Mouse (Mus musculus) T-helper 2 cell (primary cell): Measurements from ENCODE around the gene St6gal1.

ENCODE experiments used
- in situ Hi-C: fragments of 300-600 bp; cut with MboI, MseI; formaldehyde crosslinking; loops from one replicate; pipeline ENCODE4 v1.15.1; 2025; ENCODE audit warnings: high pct_unique_total_duplicates

Gene St6gal1

DNA sequence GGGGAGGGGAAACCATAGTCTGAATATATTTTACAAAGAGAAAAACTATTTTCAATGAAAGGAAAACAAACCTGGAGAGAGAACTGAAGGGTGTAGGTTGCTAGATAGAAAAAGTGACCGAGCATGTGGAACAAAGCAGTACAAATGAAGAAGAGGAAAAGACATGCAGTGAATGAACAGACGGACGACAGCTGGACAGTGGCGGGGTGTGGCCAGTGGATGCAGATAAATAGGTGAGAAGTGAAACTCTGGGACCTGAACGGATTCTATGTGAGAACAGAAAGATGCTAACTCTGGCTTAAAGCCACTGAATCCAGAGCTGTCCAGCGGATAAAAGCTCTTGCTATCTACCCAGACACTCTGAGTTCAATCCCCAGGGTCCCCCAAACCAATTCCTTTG, 25.2 kb downstream of the St6gal1 start:
- in situ Hi-C loops = no loop called here

DNA sequence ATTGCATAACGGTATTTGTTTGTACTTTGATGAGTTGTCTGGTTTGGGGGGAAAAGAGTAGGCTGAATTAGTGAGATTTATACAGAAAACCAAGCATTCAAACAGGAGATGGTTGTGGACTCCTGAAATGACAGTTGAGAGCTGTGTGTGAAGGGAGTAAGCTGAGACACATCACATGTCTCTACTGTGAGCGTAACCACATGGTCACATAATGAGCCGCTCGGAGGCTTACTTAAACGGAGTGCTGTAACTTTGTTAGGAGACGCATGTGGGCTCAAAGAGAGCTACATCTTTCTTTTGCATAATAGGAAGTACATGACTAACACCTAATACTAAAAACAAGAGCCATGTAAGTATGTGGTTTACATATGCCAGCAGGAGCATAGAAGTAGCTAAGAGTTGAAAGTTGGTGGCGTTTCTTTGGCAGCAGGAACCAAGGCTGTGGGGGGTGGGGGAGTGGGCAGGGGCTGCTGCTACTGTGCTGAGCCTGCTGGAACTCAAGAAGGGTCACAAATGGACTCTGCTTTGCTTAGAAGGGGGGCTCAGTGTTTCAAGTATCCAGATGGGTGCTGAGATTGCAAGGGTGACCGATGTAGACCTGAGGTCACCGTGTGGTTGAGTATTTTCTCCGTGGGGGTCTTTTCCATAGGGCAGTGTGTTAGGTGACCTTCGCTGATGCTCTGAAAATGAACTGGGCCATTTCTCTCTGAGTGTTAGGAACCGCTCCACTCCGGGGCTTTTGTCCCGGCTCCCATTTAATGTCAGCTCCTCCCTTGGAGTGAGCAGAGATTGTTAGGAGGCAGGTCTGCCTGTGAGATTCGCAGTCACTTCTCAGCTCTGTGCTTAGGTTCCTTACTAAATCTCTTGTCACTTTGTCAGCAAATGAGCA, 26.3 kb downstream of the St6gal1 start:
- in situ Hi-C loops = no loop called here

DNA sequence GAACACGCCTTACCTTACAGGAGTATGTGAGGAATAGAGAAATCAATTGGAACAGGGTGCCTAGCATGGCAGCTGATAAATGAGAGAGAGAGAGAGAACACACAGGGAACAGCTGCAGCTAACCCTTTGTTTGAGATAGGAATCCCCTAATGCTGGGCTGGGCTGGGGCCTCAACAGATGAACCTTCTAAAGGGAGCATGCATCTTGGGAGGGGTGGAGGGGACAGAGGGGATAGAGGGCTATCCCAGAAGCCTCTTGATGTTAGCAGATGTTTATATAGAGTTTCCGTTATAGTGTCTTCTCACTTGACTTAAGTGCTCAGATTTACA, 26.9 kb downstream of the St6gal1 start:
- in situ Hi-C loops = no loop called here

DNA sequence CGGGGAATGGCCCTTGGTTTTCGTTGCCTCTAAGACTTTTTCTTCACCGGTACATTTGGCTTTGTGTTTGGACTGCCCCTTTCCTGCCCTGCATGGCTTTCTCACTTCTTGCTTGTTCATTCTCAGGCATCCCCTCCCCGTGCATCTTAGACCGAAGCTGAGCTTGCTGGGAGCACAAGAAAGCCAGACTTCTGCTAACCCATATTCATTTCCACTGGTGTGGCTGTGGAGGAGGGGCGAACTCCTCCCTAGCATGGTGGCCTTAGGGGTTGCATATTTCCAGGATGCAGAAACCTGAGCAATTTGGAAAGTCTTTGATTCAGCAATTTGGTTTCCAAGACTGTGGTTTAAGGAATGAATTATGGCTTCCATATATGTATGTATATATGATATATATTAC, 29.1 kb downstream of the St6gal1 start:
- in situ Hi-C loops = no loop called here

DNA sequence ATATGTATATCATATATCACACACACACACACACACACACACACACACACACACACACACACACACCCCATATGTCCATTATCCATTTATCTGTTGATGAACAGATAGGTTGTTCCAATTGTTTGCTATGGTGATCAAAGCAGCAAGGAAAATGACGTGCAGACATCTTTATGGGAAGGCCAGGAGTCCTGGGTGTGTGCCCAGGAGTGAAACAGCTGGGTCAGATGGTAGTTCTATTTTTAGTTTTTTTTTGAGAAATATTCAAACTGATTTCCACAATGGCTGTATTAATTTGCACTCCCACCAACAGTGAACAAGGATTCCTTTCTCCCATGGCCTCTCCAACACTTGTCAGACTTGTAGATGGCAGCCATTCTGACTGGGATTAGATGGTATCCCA, 29.5 kb downstream of the St6gal1 start:
- in situ Hi-C loops = no loop called here

DNA sequence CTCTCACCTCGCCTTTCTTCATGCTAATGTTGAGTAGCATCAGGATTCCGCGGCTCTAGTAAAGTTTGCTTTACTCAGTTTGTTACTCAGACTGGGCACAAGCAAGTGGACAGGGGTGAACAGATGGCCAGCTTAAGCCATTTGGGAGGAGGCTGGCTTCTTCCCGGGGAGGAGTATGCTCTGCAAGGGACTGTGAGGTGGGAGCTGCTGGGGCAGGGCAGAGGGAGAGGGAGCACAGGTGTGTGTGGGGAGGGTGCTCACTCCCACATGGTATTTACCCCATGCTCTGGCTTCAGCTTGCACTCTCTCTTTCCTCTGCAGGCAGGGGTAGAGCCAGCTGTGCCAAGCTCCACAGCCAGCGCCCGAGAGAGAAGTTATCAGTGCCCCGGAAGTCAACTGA, 32.1 kb downstream of the St6gal1 start:
- in situ Hi-C loops = no loop called here

DNA sequence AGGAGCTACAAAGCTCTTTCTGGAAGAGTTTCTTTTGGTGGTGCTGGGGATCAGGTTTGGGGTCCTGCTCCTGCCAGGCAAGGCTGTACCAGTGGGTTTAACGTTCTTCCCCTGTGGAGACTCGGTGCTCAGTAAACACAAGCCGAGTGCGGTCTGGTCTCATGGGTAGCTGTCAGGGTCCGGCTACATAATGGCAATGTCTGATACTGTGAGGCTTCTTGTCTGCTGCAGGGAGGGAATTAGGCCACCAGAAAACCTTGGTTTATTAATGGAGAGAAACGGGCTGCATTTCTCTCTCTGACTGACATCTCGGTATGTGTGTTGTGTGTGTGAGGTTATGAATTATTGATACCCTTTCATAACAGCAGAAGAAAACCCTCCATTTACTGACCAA, 33.9 kb downstream of the St6gal1 start:
- in situ Hi-C loops = no loop called here

DNA sequence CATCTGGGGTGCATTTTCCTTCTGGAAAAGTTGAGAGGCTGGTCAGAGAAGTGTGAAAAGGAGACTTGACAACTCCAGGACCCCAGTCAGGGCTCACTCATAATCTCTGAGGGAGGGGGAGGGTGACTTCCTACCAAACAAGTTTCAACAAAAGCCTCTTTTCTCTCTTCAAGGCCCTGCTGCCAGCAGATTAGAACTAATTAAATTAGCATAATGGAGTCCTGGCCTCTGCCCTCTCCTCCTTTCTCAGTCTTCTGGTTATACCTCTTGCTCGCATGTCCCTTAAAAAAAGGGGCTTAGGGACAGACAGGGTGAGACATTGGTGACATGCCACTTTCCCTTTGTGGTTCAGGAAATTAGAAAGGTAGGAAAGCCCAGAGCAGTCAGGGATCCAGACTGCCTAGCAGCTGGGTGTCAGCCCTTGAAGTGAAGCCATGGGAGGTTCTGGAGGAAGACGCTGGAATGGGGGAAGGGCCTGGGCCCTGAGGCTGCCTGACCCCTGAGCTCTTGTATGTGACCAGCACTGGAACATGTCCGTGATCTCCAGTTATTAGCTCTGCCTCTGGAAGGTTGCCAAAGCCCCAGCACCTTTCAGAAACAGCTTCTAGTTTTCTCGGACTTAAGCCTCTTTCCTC, 34.4 kb downstream of the St6gal1 start:
- in situ Hi-C loops = no loop called here

DNA sequence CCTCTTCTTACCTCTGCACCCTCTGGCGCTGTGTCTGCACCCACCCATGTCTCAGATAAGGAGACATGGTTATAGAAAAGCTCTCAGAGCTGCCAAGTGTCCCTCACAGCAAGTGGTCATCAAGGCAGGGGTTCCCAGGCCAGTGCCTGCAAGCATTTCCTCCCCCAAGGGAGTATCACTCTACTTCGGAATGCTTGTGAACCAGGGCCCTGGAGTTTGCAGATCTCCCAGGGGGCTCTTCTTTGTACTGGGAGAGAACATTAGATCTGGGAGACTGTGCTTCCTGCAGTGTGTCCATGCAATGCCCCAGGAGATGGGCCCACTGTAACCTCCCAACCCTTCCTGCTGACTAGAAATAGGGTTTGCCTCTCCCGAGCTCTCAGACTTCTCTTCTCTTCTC, 35.0 kb downstream of the St6gal1 start:
- in situ Hi-C loops = no loop called here

DNA sequence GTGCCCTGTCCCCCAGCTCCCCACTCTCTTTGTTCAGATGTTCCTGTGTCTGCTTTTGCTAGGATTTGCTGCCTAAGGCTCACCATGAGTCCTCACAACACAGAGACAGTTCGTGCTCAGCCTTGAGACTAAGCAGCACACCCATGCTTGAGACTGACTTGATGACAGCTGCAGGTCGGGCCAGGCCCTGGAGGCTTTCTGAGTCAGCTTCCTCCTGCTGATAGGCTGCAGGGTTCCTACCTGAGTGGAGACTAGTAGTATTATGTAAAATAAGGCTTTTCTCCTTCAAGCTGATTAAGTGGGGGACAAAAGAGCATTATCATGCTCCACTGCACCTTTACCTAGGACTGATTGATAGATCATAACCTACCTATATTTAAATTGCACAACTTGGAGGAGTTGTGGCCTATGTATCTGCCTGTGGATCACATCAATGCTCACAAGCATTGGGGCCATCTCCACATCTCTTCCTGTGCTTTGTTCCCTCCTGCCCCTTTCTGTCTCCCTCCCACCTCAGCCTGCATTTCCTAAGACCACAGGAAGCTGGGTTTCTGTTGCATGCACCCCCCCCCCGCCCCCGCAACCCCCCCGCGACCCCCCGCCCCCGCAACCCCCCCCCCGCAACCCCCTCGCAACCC, 37.7 kb downstream of the St6gal1 start:
- in situ Hi-C loops = no loop called here

DNA sequence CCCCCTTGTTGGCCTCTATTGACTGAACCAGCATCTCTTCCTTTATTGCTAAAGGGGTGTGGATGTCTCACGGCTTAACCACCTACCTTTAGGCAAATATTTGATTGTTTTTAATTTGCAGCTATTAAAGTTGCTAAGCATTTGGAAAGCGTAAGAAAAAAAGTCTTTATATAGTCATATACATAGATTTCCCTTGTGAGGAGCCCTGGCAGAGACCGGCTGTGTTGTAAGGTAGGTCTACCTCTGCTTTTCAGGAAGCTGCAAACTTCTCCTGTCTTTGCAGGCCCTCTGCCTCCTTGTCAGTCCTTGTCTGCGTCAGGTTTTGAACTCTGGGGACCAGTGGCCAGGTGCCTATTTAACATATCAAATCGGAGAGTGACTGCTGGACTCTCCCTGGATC, 38.3 kb downstream of the St6gal1 start:
- in situ Hi-C loops = no loop called here

DNA sequence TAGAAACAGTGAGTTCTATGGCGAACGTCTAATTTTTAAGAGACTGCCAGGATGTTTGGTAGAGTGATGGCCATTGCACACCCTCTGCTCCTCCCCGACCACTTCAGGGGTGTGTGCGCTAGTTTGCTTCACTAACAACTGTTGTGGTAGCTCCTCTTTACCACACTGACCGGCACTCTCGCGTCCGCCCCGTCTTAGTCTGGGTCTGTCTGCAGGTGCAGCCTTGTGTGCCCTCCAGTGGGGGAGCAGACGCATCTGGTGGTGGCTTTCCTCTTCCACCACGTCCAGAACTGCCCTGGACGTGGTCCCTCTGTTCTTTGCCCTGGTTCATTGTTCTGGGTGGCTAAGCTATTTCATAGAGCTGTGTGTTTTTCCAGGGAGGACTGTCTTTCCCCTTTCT, 40.5 kb downstream of the St6gal1 start:
- in situ Hi-C loops = loop anchor here (5.0 kb wide), 1 partner anchor 33 kb away; no protein-coding TSS in a partner anchor

DNA sequence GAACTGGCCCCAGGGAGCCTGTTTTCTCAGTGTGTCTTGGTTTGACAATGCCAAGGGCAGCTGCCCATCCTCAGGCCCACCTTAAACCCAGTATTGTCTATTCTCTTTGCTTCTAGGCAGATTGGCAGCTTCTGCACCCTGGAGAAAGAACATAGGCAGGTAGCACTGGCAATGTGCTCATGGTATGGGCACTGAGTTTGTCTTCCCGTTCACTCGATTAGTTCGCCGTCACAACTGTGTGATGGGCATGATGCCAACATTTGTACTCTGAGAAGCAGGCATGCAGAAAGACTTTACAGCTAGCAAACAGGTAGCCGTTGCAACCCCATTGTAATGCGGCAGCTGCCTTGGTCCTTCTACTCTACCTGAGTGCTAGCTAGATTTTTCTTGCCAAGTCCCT, 40.9 kb downstream of the St6gal1 start:
- in situ Hi-C loops = loop anchor here (5.0 kb wide), 1 partner anchor 33 kb away; no protein-coding TSS in a partner anchor

DNA sequence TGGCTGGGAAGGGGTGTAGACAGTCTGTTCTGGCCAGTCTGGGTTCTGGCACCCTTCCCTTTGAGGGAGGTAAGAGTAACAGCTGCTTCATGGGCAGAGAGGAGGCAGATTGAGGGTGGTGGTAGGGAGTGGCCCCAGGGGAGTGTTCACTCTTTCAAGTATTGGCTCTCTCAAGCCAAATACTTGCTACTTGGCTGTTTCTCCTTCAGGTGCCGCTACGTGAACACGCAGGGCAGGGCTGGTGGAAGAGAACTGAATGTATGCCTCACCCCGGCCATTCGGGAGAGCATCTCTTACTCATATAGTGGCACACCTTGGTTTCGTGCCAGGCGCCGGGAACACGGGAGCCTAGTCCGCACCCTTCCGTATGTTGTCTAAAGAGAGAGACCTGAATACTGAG, 41.8 kb downstream of the St6gal1 start:
- in situ Hi-C loops = loop anchor here (5.0 kb wide), 1 partner anchor 34 kb away; no protein-coding TSS in a partner anchor

DNA sequence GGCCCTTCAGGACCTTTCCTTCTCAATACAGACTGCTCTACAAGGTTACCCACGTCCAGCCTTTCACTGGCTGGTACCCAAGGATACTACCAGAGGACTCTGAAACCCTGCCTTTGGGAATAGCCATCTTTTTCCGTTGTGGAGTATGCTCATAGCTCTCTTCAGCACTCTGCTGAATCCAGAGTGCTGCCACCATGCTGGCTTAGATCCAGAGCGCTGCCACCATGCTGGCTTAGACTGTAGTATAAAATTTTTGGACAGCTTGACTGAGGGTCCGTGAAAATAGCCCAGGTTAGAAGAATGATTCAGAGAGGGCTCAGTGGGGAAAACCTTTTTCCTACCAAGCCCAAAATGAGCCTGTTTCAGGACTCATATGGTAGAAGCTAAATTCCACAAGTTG, 42.4 kb downstream of the St6gal1 start:
- in situ Hi-C loops = loop anchor here (5.0 kb wide), 1 partner anchor 35 kb away; no protein-coding TSS in a partner anchor

DNA sequence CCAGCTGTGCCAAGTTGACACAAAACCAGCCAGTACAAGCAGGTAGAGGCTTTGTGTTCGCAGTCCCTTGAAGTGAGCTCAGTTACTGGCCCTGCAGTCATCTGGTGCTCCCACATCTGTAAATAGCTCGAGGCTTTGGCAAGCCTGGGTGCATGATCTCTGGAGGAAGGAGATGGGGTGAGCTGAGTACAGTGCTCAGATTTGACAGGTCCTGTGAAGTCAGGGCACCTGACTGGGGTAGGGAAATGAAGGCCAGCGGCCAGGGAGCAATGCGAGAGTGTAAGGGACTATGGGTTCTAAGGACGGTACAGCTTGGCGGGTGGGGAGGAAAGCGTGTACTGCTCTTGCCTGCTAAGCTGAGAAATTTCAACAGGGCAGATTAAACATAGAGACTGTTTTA, 43.7 kb downstream of the St6gal1 start:
- in situ Hi-C loops = loop anchor here (5.0 kb wide), 1 partner anchor 36 kb away; no protein-coding TSS in a partner anchor

DNA sequence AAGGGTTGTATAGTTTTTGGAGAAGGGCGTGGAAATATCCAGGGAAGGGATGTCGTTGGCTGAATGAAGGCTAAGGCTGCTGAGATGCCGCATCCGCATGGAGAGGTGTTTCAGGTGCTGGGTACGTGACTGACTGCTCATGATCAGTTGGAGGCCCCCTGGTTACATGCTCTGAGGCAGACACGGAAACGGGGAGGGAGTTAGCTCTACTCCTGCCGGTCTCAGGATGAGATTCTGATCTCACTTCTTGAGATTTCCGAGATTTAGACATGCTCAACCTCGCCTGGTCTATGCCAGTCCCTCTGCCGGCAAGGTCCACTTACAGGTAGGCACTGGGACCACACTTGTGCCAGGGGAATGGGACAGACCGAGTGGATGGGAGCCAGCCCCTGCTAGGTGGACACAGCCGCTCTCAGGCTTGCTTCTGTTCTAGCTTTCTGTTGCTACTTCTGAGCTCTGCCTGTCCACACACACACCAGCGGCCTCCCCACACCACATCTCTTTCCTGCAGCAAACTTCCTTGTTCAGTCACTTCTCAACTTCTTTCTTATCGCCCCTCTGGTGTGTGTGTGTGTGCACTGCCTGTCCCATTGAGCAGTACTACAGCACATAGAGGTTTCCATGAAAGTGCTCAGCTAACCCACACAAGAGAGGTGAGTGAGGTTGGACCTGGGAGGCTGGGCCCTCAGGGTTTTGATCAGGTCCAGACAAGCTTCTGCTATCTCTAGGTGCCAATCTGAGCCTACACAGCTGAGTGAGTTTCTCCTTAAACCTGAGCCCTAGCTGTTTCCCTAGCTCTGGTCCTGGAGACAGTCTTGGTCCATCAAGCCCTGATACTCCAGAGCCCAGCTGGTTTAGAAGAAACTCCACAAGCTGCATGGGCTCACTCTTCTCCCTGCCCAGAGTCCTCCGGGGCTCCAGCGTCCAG, 44.8 kb downstream of the St6gal1 start:
- in situ Hi-C loops = loop anchor here (5.0 kb wide), 1 partner anchor 37 kb away; no protein-coding TSS in a partner anchor

DNA sequence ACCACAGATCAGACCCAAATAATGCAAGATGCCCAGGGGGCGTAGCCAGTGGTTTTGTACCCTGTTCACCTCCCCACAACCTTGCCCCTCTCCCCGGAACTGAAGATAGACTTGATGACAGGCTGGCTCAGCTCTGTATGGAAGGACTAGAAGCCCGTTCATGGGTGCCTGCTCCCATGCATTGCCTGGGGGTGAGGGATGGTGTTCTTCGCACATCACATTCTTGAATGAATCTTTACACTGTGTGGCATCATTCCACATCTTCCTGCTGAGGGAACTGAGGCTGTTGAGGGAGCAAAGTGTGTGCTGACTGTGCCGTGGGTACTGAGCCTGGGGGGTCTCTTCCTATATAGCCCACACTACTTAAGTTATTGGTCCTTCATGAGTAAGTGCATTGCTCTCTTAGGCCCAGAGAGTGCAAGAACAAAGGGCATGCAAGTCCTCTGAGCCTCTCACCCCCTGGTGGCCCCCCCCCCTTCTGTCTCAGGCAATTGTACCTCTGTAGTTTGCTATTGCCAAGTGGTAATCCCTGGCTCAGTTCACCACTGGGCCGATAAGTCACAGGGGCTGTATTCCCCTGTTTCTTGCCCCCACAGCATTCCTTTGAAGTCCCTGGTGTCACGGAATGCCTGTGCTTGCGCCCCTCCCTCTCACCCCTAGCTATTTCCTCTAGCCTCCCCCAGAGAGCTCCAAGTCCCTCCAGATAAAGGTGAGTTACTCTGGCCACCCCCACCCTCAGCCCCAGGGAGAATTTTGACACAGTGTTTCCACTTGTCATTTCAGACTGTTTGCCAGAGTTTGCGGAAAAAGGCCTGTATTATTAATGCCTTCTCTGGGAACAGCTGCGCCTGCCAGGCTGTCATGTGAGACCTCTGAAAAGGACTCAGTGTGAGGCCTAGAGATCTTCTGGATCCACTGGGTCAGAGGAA, 45.7 kb downstream of the St6gal1 start:
- in situ Hi-C loops = loop anchor here (5.0 kb wide), 2 partner anchors 38 to 98 kb away; no protein-coding TSS in a partner anchor

DNA sequence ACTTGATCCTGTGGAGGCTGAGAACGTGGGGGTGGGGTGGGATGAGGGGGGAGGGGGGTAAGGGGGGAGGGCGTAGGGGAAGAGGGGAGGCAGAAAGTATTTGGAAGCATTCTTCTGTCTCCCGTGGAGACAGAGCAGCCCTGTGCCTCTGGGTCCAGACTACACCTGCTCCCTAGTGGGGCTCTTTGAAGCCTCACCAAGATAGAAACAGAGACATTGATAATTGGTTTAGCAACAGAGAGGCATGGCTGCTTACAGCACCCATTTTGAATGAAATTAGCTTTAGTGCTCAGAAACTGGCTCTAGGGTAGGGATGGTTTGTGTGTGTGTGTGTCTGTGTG, 46.3 kb downstream of the St6gal1 start:
- in situ Hi-C loops = loop anchor here (5.0 kb wide), 1 partner anchor 99 kb away; no protein-coding TSS in a partner anchor
